Mouse (Mus musculus) CH12.LX (cell line): ENCODE measurements around the gene Cyp2u1. TPM values are rescaled to one million over a fixed set of nuclear protein-coding genes. Genes with fewer than 3 reads are reported as not detected.

Experiments used
- DNase-seq: peaks from one replicate; pipeline ENCODE4 v3.0.0-alpha.2; 2013; ENCODE audit errors: extremely low read depth
- H3K27ac ChIP-seq: 2 replicates; pipeline ENCODE4 v1.5.1; 2012; ENCODE audit warnings: low read depth, mild to moderate bottlenecking, control low read depth, moderate library complexity; ENCODE audit not compliant: insufficient read depth
- H3K27me3 ChIP-seq: replicated peaks from 2 replicates; pipeline ENCODE3; 2012; ENCODE audit warnings: inconsistent platforms
- H3K36me3 ChIP-seq, 2 experiments: replicated peaks in 1 of 2; 2 replicates each; pipeline versions ENCODE3 to v1.6.1; 2012; ENCODE audit warnings: inconsistent platforms in 1 of 2, low read length in 1 of 2, mild to moderate bottlenecking in 1 of 2, mixed read lengths in 1 of 2, moderate library complexity in 1 of 2; ENCODE audit not compliant: control insufficient read depth in 1 of 2, insufficient read depth in 1 of 2
- H3K4me1 ChIP-seq, 2 experiments: 2 replicates each; pipeline ENCODE4 v1.6.1; 2012; ENCODE audit warnings: inconsistent platforms in 1 of 2, moderate library complexity in 1 of 2; ENCODE audit not compliant: insufficient read depth in 2 of 2, control insufficient read depth in 1 of 2
- H3K4me2 ChIP-seq: 2 replicates; pipeline ENCODE4 v1.6.1; 2012; ENCODE audit warnings: low read depth, mild to moderate bottlenecking, control low read depth; ENCODE audit not compliant: poor library complexity, insufficient read depth, severe bottlenecking
- H3K4me3 ChIP-seq, 3 experiments: fragments of 150-350 bp in 1 of 3; sonication (generic) in 1 of 3; replicated peaks in 1 of 3; 2 replicates each; pipeline versions ENCODE3 to v1.5.1; 2011 to 2012; ENCODE audit warnings: low read depth in 2 of 3, low read length in 2 of 3, mild to moderate bottlenecking in 2 of 3, moderate library complexity in 2 of 3, control low read depth in 1 of 3, improper control_type of control experiment in 1 of 3, inconsistent platforms in 1 of 3, mixed read lengths in 1 of 3; ENCODE audit not compliant: poor library complexity in 1 of 3
- H3K79me2 ChIP-seq: replicated peaks from 2 replicates; pipeline ENCODE4 v1.6.1; 2012; ENCODE audit warnings: mild to moderate bottlenecking, moderate library complexity; ENCODE audit not compliant: control insufficient read depth, poor library complexity, insufficient read depth, severe bottlenecking; ENCODE audit errors: extremely low read depth
- H3K9ac ChIP-seq: 2 replicates; pipeline ENCODE4 v1.6.1; 2012; ENCODE audit warnings: low read depth, mild to moderate bottlenecking, control low read depth, moderate library complexity; ENCODE audit not compliant: insufficient read depth
- H3K9me3 ChIP-seq: replicated peaks from 2 replicates; pipeline ENCODE3; 2012; ENCODE audit warnings: low read length, inconsistent platforms, mixed read lengths
- BHLHE40 ChIP-seq: IDR thresholded peaks from 2 replicates; pipeline ENCODE4 v1.6.1; 2011; ENCODE audit warnings: mild to moderate bottlenecking, low read depth, low read length, improper control_type of control experiment
- CHD2 ChIP-seq: IDR thresholded peaks from 2 replicates; pipeline ENCODE4 v1.6.1; 2011; ENCODE audit warnings: low read length, improper control_type of control experiment
- CTCF ChIP-seq, 2 experiments: IDR thresholded peaks in 1 of 2; conservative IDR thresholded peaks in 1 of 2; 2 replicates each; pipeline ENCODE4 v1.5.1; 2011 to 2012; ENCODE audit warnings: low read depth in 2 of 2, low read length in 2 of 2, improper control_type of control experiment in 1 of 2, inconsistent platforms in 1 of 2, mild to moderate bottlenecking in 1 of 2, moderate library complexity in 1 of 2
- E2F4 ChIP-seq: IDR thresholded peaks from 2 replicates; pipeline ENCODE4 v1.6.1; 2011; ENCODE audit warnings: low read depth, low read length, improper control_type of control experiment; ENCODE audit not compliant: insufficient replicate concordance
- GABPA ChIP-seq: IDR thresholded peaks from 2 replicates; pipeline ENCODE4 v1.6.1; 2012; ENCODE audit warnings: low read depth, low read length, improper control_type of control experiment, inconsistent platforms; ENCODE audit not compliant: insufficient replicate concordance
- HCFC1 ChIP-seq: IDR thresholded peaks from 2 replicates; pipeline ENCODE4 v1.6.1; 2012; ENCODE audit warnings: low read depth, mild to moderate bottlenecking, inconsistent platforms, low read length, improper control_type of control experiment
- JUN ChIP-seq: IDR thresholded peaks from 2 replicates; pipeline ENCODE4 v1.6.1; 2011; ENCODE audit warnings: low read depth, mild to moderate bottlenecking, low read length, improper control_type of control experiment, moderate library complexity; ENCODE audit not compliant: insufficient read depth
- MAZ ChIP-seq: IDR thresholded peaks from 2 replicates; pipeline ENCODE4 v1.6.1; 2012; ENCODE audit warnings: low read depth, mild to moderate bottlenecking, inconsistent platforms, low read length, improper control_type of control experiment, moderate library complexity
- PAX5 ChIP-seq: IDR thresholded peaks from 2 replicates; pipeline ENCODE4 v1.6.1; 2012; ENCODE audit warnings: low read length, inconsistent platforms, mixed read lengths
- POLR2A ChIP-seq: IDR thresholded peaks from 2 replicates; pipeline ENCODE4 v1.6.1; 2011; ENCODE audit warnings: low read depth, mild to moderate bottlenecking, improper control_type of control experiment, low read length
- RAD21 ChIP-seq: IDR thresholded peaks from 2 replicates; pipeline ENCODE4 v1.6.1; 2011; ENCODE audit warnings: low read depth, mild to moderate bottlenecking, low read length, improper control_type of control experiment, moderate library complexity
- SIN3A ChIP-seq: IDR thresholded peaks from 2 replicates; pipeline ENCODE4 v1.6.1; 2012; ENCODE audit warnings: low read length, improper control_type of control experiment, inconsistent platforms
- SMC3 ChIP-seq: IDR thresholded peaks from 2 replicates; pipeline ENCODE4 v1.6.1; 2011; ENCODE audit warnings: low read depth, low read length, improper control_type of control experiment
- TBP ChIP-seq: conservative IDR thresholded peaks from 2 replicates; pipeline ENCODE4 v1.6.1; 2011; ENCODE audit warnings: low read depth, low read length, improper control_type of control experiment
- USF2 ChIP-seq: conservative IDR thresholded peaks from 2 replicates; pipeline ENCODE4 v1.6.1; 2011; ENCODE audit warnings: low read depth, low read length, improper control_type of control experiment
- ZMIZ1 ChIP-seq: IDR thresholded peaks from 2 replicates; pipeline ENCODE4 v1.6.1; 2012; ENCODE audit warnings: low read depth, mild to moderate bottlenecking, inconsistent platforms, low read length, improper control_type of control experiment
- dilution Hi-C: fragments of 300-500 bp; cut with MboI; formaldehyde crosslinking; loops from 2 replicates; pipeline ENCODE4 v1.14.3; 2020; ENCODE audit warnings: low sequenced_read_pairs; ENCODE audit not compliant: extremely low pct_unique_long_range_greater_than_20kb, extremely low pct_ligation_motif_present
- in situ Hi-C: fragments of 300-500 bp; cut with MboI; formaldehyde crosslinking; loops from 3 replicates; pipeline ENCODE4 v1.14.3; 2019; ENCODE audit warnings: low sequenced_read_pairs, low pct_ligation_motif_present, low pct_unique_long_range_greater_than_20kb, mixed read lengths
- polyA plus RNA-seq: library from polyadenylated mRNA; unstranded; fragments of >175 nt; gene quantifications from 2 replicates; pipeline ENCODE4 v1.2.1, GENCODE M21; 2012; ENCODE audit warnings: low read depth; ENCODE audit not compliant: insufficient read length
- total RNA-seq, 2 experiments: library from RNA; depleted of rRNA; stranded (reverse); fragments of 300-350 nt in 1 of 2; fragments of >200 nt in 1 of 2; gene quantifications; 2 replicates each; pipeline ENCODE4 v1.2.3; 2012 to 2014

Gene Cyp2u1
- total and polyA plus RNA-seq, 3 experiments: 0.54 to 2.0 (median 0.60) TPM

DNA sequence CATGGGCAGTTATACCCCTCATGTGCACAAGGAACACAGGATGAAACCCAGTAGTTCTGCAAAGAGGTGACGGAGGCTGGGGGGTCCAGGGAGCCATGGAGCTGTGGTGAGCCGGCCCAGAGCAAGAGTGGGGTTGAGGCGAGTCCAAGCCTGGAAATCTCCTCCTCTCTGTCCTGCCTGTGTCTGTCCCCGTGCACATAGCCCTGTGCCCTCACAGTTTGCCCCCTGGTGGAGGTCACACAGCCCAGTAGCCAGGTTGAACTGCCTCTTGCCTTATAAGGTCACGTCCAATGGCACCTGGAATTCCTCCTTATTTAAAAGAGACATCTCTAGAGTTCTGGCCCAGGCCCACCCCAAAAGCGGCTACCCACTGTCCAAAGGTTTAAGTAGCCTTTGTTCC lies 55.6 kb downstream of the Cyp2u1 start:
- no peak for DNase-seq
- TF ChIP-seq JUN: no peak
- TF ChIP-seq CTCF (conservative IDR thresholded peaks at IDR 0.05 in 1 of 2, IDR thresholded peaks at IDR 0.05 in 1 of 2; ENCODE audit: low read depth in 2 of 2, low read length in 2 of 2): peak in 1 of 2 experiments; percentile 25; a peak in 1 of 4 replicates
- Histone ChIP-seq H3K27me3 (no peaks in the 10 kb centered on the region), H3K4me3 (no peak overlapping the region), H3K9me3 (no peaks in the 10 kb centered on the region), H3K9ac (no peak overlapping the region), H3K4me2 (no peak overlapping the region), H3K27ac (no peak overlapping the region), H3K79me2 (no peaks in the 10 kb centered on the region), H3K36me3 (peaks cover 3 to 58% of the 10 kb centered on the region in 2 experiments), H3K4me1 (peaks cover 4 to 66% of the 10 kb centered on the region in 2 experiments; a peak in 2 of 4 replicates)
- in situ Hi-C loops (loop anchor here (10.0 kb wide), 1 partner anchor 513 kb away; the partner anchor contains the start of gene Rpl34), dilution Hi-C loops (no loop called here)

DNA sequence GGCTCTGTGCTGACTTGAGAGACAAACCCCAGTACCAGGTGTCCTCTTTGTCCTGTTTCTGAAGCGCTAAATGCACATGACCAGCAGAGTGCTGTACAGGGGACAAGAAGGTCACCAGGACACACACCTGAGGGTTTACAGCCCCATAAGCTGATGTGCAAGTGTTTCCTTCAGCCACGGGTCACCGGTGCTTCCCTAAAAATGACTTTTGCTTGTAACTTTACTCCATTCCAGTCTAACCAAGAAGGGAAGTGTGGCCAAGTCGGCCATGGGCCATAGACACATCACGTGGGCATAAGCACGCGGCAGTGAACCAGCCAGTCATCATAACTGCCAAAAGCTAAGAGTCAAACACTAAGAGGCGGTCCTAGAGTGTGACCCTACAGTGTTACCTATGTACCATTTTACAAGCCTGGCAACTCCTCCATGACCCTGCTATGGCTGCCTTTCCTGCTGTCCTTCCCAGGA lies 56.4 kb downstream of the Cyp2u1 start:
- no peaks in the 10 kb centered on the region for H3K79me2 ChIP-seq

DNA sequence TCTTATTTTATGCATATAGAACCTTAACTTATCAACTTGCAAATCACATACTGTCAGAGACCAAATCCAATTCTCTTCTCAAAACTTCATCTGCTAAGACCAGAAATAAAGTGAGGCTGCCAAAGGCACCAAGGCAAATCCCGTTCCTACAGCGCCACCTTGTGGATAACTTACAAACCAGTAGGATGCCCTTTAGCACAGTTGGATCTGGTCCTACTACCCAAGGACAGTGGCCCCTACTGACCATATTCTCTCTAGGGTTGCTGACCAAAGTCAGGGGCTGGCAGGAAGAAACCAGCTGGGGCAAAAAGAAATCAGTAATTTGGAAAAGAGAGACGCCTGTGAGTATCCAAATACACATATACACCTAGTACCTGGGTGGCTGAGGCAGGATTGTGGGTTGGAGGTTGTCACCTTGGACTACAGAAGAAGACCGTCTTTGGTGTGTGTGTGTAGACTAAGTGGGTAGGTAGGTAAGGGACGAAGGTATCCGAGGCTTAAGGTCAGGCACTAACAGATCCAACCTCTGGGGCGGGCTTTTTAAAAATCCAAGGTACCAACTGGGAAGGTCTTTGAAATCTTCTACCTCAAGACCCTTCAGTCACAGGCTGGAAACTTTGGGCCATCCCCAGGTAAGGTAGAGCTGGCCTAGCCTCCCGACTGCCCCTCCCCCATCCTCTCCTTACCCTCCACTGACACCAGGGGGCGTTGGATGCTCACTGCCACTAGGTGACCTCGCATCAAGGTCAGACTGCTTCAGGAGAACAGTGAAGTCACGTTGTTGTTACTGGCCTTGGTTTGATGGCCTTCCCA lies 57.1 kb downstream of the Cyp2u1 start:
- dilution Hi-C loops (no loop called here), in situ Hi-C loops (loop anchor here (10.0 kb wide), 1 partner anchor 511 kb away; the partner anchor contains the start of gene Rpl34)
- peaks cover 6 to 62% of the 10 kb centered on the region in 2 experiments for H3K36me3 ChIP-seq
- peak; percentile 94 for TF ChIP-seq CHD2
- TF ChIP-seq MAZ: no peak
- no peak for TF ChIP-seq TBP
- peak; percentile 64 for TF ChIP-seq SMC3
- TF ChIP-seq BHLHE40: peak; percentile 25; the same call in 1 of the 2 replicates
- TF ChIP-seq CTCF (conservative IDR thresholded peaks at IDR 0.05 in 1 of 2, IDR thresholded peaks at IDR 0.05 in 1 of 2; ENCODE audit: low read depth in 2 of 2, low read length in 2 of 2): peak; percentile 59 to 90
- TF ChIP-seq RAD21: peak; percentile 85
- no peak overlapping the region for H3K4me2 ChIP-seq
- no peak overlapping the region for H3K4me3 ChIP-seq
- peak; percentile 75 for DNase-seq
- H3K27ac ChIP-seq: no peak overlapping the region
- no peaks in the 10 kb centered on the region for H3K9me3 ChIP-seq
- H3K79me2 ChIP-seq: no peaks in the 10 kb centered on the region
- peaks cover 4 to 60% of the 10 kb centered on the region in 2 experiments; a peak in 2 of 4 replicates for H3K4me1 ChIP-seq
- H3K9ac ChIP-seq: no peak overlapping the region
- H3K27me3 ChIP-seq: no peaks in the 10 kb centered on the region

More for the DNA sequence above, 56.4 kb downstream of the Cyp2u1 start:
- in situ Hi-C loops: loop anchor here (10.0 kb wide), 1 partner anchor 512 kb away; the partner anchor contains the start of gene Rpl34
- H3K27ac ChIP-seq: no peak overlapping the region
- H3K4me2 ChIP-seq: no peak overlapping the region
- peaks cover 3 to 64% of the 10 kb centered on the region in 2 experiments for H3K36me3 ChIP-seq
- no peaks in the 10 kb centered on the region for H3K27me3 ChIP-seq
- H3K4me3 ChIP-seq: no peak overlapping the region
- dilution Hi-C loops: no loop called here
- no peaks in the 10 kb centered on the region for H3K9me3 ChIP-seq
- no peak for DNase-seq
- H3K4me1 ChIP-seq: peaks cover 4 to 66% of the 10 kb centered on the region in 2 experiments; a peak in 2 of 4 replicates
- TF ChIP-seq USF2 (no peak), E2F4 (no peak), ZMIZ1 (no peak), POLR2A (no peak), PAX5 (no peak), CHD2 (no peak), SIN3A (no peak), BHLHE40 (no peak), GABPA (no peak), HCFC1 (no peak)
- TF ChIP-seq, all 38 proteins: peak for 0
- no peak overlapping the region for H3K9ac ChIP-seq
